Mouse (Mus musculus): Measurements from ENCODE around the gene Tmem253.
"Not testable (repeated sequence)": the region's sequence is repeated elsewhere in the genome, so short reads cannot be mapped to it uniquely, and the experiment has no call there.

The Tmem253 gene

GRCm38 (mm10) chr14:52022244-52022708 is 6.8 kb downstream of the Tmem253 start:
- DNase-seq (ENCODE audit: low spot score): no peak

- peak; percentile 87 for DNase-seq (ENCODE audit: low spot score)
Observed at GRCm38 (mm10) chr14:52022709-52023459, 7.4 kb downstream of the Tmem253 start.

DNA sequence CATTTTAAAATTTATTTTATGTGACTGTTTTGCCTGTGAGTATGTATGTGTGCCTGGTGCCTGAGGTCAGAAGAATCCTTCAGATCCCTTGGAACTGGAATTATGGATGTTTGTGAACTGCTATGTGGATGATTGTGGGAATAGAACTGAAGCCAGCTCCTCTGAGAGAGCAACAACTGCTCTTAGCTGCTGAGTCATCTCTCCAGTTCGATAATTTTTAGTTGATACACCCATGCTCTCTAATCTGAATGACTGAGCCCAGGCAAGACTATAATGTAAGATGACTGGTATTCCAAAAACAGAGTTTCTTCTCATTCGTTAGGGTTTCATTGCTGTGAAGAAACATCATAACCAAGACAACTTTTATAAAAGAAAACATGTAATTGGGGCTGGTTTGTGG is 8.7 kb downstream of the Tmem253 start:
- DNase-seq (ENCODE audit: low spot score): no peak

- DNase-seq (ENCODE audit: low spot score): no peak
Observed at GRCm38 (mm10) chr14:52026342-52026741, 10.9 kb downstream of the Tmem253 start.

DNA sequence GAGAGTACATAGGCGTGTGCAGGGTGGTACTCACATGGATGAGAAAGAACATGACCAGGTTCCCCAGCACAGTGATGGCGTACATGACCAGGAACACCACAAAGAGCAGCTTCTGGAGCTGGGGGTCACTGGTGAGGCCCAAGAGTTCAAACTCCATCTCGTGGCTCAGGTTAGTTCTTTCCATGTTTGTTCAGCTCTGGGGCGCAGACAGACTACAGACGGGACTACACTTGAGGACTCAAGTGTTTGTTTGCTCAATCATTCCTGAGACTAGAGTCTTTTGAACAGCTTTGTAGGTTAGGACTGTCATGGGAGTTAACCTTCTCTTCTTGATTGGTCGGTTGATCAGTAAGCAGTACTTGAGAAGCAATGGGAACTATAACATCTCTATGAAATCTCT is 20.5 kb downstream of the Tmem253 start:
- no peak for DNase-seq (ENCODE audit: low spot score)

DNA sequence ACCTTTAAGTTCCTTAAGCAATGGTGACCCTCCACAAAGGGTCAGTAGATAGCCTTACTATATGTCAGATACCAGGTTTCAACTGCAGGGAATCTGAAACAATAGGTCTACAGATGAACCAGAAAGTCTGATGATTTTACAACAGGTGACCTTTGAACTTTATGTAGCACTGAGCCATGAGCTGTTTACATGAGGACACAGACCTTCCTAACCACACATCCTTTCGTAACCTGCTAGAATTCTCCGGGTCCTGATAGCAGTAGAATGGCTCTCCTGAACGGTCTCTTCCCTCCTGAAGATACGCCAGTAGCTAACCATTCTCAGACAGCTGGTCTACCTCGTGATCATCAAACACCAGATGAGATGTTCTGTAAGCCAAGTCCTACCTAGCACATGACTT is 23.9 kb downstream of the Tmem253 start:
- DNase-seq (ENCODE audit: low spot score): no peak

- not testable (repeated sequence) for DNase-seq (ENCODE audit: low spot score)
Observed at GRCm38 (mm10) chr14:52042359-52042758, 26.9 kb downstream of the Tmem253 start, which contains the start of gene Olfr221. Olfr221 (minus strand) TSS chr14:52042459.

DNA sequence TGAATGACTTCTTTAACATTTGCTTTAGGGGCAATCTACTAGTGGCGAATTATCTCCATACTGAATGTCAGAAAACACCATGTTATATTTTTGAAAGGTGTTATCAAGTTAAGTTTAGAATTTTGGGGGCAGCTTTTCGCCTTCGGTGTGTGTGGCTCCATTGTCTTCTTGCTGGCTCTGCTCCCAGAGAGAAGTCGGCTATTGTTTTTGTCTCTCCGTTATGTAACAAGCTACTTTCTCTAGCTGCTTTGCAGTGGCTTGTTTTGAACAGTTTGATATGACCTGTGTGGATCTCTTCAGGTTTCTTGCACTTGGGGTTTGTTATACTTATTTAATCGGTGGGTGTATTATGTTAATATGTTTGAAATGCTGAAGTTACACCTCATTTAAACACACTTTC is 28.0 kb downstream of the Tmem253 start:
- DNase-seq (ENCODE audit: low spot score): no peak

DNA sequence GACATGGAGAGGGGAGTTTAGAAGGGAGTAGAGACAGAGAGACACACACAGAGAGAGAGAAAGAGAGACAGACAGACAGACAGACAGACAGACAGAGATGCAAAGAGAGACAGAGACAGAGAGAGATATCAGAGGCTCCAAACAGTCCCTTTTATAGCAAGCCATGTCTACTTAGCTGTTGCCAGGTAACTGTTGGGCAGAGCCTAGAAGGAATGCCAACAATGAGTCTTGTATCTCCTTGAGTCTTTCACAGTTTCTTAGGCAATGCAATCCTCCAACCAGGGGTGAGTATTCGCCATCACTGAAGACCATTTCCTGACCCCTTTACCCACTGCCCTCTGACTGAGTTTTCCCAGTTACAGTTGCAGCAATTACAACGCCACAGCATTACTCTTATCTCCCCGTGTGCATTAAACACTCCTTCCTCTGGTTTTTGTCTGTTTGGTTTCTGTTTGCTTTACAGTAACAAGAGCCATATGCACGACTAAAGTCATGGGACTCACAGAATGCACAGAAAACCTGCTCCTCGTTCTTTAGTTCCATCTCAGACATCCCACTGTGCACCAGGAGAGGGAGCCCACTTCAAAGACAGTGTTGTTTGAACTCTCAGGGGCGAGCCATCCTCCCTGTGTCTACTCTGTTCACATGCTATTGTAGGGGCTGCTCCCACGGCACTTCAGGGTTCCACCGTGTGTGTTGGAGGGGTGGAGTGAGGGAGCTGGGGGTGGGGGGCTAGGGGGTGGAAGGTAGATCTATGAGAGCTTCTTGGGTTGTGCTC is 29.6 kb downstream of the Tmem253 start:
- DNase-seq (ENCODE audit: low spot score): peak; percentile 82

DNA sequence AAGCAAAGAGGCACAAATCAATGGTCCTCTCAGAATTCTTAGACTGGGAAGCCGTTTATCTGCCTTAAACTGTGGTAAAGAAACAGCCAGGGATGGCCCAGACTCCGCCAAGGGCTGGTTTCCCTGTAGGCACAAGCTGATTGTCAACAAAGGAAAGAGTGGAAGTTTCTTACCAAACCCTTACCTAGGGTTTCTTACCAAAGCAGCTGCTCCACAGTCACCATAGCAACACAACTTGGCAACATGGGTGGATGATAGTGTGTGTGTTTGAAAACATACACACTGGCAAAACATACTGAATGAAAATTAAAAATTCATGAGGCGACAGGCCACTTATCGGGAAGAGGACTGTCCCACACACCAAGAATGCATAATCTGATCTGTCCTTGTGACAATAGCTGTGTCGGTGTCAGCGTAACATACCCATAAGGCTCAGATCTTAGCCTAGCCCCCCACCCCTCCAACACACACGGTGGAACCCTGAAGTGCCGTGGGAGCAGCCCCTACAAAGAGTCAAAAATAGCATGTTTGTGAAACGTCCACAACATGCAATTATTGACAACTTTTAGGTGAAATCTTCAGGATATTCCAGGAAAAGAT is 30.6 kb downstream of the Tmem253 start:
- DNase-seq (ENCODE audit: low spot score): no peak

DNA sequence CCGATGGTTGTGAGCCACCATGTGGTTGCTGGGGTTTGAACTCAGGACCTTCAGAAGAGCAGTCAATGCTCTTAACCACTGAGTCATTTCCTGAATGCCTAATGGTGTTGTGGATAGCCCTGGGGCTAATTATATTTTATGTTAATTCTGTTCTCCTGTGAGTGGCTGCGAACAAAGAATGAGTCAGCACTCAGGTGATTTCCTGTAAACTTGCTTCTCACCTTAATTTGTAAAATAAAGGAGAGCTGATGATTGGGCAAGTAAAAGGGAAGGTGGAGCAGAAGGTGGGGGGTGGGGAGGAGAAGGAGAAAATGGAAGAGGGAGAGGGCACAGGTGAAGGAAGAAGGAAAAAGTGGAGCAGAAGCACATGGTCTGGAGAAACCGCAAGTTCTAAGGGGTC is 37.3 kb downstream of the Tmem253 start:
- DNase-seq (ENCODE audit: low spot score): not testable (repeated sequence)

DNA sequence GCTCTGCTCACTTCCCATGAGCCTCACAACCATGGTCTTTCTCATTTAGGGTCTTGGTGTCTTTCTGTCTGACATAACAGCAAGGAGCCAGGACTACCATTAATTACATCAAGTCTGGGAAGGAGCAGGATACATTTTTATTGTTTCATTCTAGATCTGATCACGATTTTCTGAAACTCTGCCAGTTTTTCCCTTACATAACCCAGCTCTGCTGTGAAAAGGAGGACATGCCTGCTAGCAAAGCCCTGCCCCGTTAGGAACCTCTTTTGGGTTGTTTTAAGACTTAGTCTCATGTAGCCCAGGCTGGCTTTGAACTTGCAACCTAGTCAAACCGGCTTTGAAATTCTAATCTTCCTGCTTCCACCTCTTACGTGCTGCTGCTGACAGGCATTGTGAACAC is 44.5 kb downstream of the Tmem253 start:
- DNase-seq (ENCODE audit: low spot score): no peak

GRCm38 (mm10) chr14:52060800-52061199 is 45.3 kb downstream of the Tmem253 start:
- no peak for DNase-seq (ENCODE audit: low spot score)

DNA sequence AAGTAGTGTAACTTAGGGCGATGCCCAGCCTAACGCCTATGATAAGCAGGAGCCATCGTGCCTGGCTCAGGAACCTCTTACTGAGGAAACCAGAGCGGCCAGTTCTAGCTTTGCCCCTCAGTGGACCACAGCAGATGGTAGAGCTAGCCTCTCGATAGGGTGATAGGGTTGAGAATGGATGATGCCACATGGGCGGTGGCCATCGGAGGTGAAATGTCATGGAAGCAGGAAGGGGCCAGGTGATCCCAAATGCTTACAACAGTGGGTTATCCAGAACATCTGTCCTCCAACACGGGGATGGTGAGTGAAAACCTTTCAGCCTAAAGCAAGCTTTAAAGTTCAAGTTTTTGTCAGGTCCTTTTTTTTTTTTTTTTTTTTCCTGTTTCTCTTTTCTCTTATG is 46.3 kb downstream of the Tmem253 start:
- DNase-seq (ENCODE audit: low spot score): no peak

DNA sequence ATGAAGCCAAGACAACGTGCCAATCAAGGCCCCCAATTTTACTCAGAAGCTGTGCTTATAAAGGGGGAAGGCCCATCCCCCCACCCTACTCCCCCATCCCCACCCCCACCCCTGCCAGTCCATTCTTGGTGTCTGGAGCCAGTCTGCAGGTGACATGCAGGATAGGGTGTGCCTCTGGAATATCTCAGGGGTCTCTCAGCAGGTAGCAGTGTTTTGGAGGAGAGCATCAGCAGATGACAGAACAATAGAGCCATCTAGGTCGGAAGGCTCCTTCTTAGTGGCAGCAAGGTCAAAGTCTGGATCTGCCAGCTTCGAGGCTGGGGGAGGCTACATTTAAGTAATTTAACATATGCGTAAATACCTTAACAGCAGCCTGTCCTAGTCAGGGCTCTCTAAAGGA is 50.7 kb downstream of the Tmem253 start:
- no peak for DNase-seq (ENCODE audit: low spot score)
